Mouse (Mus musculus): Measurements from ENCODE around the gene Tk2. TPM values are rescaled to one million over a fixed set of nuclear protein-coding genes. Genes with fewer than 3 reads are reported as not detected.
"Not testable (repeated sequence)": the region's sequence is repeated elsewhere in the genome, so short reads cannot be mapped to it uniquely, and the experiment has no call there.

Gene Tk2
- 41.9 and 49.5 TPM in 2 replicates for total RNA-seq (2021)
- long read RNA-seq, experiment 1, transcript Tk2-202 (9 exons, 2,312 nt), result minor isoform, 35 of 186 reads
- long read RNA-seq, experiment 1, transcript Tk2-201 (10 exons, 2,406 nt), result major isoform, 67 of 186 reads
- long read RNA-seq, experiment 1, partial matches to known transcripts, result 2 of 186 reads
- long read RNA-seq, experiment 1, other reads (novel, unspliced or antisense), result 79 of 186 reads
- long read RNA-seq, experiment 2, transcript Tk2-201 (10 exons, 2,406 nt), result major isoform, 28 of 136 reads
- long read RNA-seq, experiment 2, transcript Tk2-202 (9 exons, 2,312 nt), result major isoform, 28 of 136 reads
- long read RNA-seq, experiment 2, partial matches to known transcripts, result 4 of 136 reads
- long read RNA-seq, experiment 2, other reads (novel, unspliced or antisense), result 75 of 136 reads

DNA sequence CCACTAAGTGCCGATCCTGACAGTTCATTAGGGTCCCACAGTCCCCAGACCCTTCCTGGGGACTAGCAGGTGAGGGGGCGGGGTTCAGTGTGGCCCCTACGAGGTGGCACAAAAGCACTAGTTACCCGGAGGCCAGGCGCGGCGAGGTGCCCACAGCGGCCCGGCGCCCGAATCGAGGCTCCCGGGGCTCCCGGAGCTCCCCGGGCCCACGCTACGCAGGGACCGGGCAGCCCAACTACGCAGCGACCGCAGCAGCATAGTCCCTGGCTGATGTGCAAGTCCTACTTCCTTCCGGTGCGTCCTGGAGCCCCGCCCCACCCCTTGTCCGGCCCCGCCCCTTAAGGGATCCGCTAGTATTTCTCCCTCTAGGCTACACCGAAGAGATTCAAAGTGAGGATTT, at the start of gene Tk2:
Gene Tk2 (minus strand): TSS at position 283 of the 400 bp plus-strand sequence.
- DNase-seq, result peak; percentile 91

DNA sequence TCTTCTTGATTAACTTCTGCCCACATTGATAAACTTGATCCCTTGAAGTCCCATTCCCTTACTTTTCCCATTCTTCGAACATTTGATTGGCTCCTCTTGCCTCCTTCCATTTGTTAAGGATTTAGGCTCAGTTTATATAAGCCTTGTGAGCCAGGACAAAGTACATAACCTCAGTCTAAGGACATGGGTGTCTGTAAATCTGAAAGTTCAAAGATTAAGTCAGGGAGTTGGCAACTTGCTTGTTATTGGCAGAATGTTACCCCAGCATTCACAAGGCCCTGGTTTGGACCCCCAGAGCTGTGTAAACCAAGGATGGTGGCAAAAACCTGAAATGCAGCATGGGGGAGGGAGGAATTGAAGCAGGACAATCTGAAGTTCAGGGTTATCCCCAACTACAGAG, 46.0 kb upstream of the Tk2 start:
- DNase-seq, result no peak

DNA sequence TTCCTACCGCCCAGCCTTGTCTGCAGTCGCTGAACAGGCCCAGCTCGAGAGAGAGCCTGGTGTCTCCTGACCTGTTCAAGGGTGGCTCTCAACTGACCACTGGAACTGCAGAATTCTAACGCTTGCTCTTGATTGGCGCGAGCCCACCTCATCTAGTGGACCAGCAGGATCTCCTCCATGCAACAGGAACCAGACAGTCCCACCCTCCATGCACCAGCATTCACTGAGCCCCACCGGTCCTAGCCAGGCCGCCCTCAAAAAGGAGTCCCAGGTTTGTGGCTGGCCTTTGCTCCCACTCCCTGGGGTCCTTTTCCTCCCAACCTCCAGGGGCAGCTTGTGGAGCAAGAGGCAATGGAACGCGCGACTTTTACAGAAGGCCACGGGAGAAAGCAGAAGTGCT, 44.7 kb upstream of the Tk2 start, which contains the start of gene Cmtm2a:
Gene Cmtm2a (minus strand): TSS at position 101 of the 400 bp plus-strand sequence.
- peak; percentile 24 for DNase-seq

DNA sequence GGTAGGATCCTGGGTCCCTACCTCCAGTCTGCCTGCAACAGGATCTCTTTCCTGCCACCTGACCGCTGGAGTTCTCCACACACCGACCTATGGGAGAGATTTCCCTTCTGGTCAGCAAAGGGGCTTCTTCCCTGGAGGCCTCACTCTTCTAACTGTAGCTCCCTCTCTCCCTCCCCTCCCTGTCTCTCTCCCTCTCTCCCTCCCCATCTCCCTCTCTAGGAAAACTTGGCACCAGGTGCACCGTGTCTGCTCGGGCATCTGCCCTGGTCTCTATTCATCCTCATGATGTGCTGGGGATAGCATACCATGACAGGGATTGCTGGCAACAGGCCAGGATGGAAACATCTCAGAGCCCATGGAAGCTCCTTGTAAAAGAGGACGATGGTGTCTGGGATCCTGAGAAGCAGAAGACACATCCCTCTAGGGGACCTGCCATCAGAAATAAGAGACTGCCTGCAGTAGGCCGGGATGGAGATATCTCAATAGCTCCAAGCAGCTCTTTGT, 20.6 kb upstream of the Tk2 start:
- DNase-seq, result no peak

GRCm38 (mm10) chr8:104268368-104268767, 20.0 kb upstream of the Tk2 start:
- no peak for DNase-seq

DNA sequence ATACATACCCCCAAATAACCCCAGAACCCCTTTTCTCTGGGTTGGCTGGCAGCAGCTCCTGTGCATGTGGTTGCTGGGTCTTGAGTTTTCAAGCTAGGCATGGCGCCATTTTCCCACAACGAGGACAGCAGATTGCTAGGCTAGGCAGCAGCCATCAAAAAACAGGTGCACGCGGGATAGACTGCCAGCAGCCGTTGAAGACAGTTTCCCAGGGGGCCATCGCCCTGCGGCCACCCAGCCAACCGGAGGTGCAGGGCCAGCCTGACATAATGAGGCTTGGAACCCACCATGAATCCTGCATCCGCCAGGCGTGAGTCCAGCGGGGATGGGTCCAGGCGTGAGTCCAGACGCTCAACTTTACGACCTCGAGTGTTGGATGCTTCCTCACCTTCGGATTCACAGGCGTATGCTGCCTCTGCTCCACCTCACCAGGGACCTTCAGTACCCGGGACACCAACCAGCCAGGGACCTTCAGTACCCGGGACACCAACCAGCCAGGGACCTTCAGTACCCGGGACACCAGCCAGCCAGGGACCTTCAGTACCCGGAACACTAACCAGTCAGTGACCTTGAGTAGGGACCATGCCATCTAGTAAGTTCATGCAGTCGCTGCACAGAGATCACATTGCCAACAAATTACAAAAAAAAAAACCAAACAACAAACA, 16.0 kb upstream of the Tk2 start:
- DNase-seq, result peak; percentile 40

GRCm38 (mm10) chr8:104261802-104262201, 13.4 kb upstream of the Tk2 start:
- DNase-seq, result not testable (repeated sequence)

- peak; percentile 60 for DNase-seq
Measured at GRCm38 (mm10) chr8:104253016-104253415, 4.7 kb upstream of the Tk2 start.

DNA sequence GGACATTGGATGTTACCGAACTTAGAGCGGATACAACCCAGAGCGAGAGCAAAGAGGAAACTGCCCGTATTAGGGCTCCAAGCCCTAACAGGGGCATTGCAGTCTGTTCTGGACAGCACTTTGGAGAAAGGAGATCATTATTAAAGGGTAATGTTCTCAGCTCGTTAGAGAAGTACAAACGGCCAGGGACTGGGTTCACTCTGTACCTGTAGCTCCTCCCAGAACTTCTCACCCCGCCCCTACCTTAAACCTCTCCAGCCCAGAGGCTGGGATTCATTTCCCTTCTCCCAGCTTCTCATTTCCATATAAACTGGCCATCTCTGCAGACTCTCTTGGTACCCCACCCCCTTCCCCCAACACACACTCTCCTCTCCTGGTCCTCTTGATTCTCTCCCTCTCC, 3.1 kb upstream of the Tk2 start:
- no peak for DNase-seq

DNA sequence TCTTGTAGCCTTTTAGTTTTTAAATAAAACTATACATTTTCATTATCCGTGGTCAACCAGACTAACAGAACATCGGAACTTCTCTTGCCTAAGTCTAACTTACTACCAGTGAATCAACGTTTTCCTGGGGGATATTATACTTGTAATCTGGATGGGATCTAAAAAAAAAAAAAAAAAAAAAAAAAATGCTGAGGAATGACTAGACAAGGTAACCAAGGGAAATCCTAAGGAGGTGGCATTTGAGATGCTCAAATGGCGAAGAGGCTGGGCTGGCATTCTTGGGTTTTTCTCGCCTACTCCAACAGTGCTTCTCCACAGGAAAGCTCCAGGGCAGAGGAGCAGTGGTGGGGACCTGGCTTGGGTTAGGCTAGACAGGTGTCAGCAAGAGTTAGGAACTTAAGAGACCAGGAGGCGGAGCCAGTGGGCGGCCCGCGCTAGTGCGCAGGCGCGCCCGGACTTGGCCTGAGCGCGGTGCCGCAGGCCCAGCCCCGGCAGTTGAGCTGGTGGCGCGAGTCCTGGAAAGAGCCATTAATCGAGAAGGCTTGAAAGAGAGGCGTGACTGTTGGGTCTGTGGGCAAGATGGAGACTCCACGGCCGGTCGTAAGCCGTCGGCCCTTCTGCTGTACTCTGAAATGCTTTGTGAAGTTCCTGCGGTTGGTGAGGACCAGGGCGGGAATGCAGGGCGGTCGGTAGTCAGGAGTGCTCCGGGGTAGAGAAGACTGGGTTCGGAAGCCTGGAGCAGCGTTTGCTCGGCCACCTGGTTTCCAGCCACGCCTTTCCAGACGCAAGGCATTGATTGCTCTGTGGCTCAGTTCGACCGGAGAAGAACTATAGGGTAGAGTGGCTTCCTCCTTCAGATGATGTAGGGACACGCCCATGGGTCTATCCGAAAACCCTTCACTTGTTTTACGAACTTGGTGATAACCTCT, 2.3 kb upstream of the Tk2 start, which contains the start of gene Cklf:
Gene Cklf (plus strand): TSS at position 423 of the 929 bp plus-strand sequence.
- DNase-seq, result peak; percentile 92

- DNase-seq, result no peak
Measured at GRCm38 (mm10) chr8:104249442-104249996, 1.2 kb upstream of the Tk2 start.

GRCm38 (mm10) chr8:104247908-104248275, 466 bp downstream of the Tk2 start:
- peak; percentile 32 for DNase-seq

DNA sequence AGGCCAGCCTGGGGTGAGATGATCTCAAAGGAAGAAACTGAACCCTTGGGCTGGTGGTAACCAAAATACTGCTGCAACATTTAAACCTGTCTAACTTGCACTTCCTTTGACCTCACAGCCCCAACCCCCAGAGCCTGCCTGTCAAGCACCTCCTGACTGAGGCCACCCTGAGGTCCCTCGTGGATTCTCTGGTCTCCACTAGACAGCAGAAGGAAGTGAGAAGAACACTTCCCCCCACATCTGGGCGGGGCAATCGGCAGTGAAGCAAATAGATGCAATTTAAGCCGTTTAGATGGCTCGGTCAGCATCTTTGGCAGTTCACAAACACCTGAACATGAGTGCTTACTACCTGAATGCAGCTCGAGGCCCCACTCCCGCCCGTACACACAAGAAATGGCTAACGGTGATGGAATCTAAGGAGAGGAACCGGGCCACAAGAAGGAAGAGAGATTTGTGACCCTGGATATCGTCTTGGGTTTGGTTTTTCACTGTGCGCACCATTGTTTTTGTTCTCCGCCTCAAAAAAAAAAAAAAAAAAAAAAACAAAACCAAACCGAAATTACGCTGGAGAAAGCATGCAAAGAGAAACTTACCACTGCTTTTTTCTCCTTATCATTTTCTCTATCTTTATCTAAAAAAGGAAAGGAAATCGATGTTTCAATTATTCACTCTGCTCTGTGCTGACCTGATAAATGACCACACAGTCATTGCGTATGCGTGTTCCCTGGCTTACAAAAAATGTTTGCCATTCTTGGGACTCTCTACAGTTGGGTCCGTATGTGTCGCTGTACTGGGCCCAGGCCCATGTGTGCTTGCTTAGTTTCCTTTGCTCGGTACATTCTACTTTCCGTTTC, 1.1 kb downstream of the Tk2 start:
- DNase-seq, result peak; percentile 54

GRCm38 (mm10) chr8:104246621-104247020, 1.7 kb downstream of the Tk2 start:
- no peak for DNase-seq

- DNase-seq, result no peak
Measured at GRCm38 (mm10) chr8:104242038-104242644, 6.2 kb downstream of the Tk2 start.

- DNase-seq, result no peak
Measured at GRCm38 (mm10) chr8:104239418-104239861, 8.9 kb downstream of the Tk2 start.

DNA sequence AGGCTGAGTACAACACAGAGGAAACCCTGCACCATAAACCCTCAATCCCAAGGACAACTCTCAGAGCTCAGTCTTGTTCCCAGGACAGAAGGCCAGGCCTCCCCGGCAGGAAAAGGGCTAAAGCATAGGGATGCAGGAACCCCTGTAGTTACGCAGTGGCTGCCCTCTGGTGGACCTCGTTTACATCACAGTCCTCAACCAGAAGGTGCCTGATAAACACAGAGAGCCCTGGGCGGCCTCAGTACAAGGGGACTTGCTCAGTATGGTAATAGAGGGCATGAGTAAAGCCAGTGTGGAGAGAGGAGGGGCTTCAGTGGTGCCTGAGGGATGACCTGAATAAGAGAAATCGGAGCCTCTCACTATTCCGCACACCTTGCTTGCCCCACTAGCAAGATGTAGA, 13.8 kb downstream of the Tk2 start:
- DNase-seq, result peak; percentile 54

GRCm38 (mm10) chr8:104232919-104233318, 15.4 kb downstream of the Tk2 start:
- no peak for DNase-seq

DNA sequence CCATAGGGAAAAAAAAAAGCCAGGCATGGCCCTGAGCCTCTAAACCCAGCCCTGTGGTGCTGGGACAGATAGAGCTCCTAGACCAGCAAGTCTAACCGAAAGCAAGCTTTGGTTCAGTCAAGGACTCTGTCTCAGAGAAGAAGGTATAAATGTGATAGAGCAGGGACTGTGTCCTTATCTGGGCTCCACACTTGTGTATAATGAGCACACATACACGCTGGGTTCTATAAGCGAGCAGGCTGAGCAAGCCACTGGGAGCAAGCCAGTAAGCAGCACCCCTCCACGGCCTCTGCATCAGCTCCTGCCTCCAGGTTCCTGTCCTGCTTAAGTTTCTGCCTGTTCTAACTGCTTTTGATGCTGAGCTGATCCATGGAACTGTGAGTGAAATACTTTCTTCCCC, 16.3 kb downstream of the Tk2 start:
- DNase-seq, result no peak

DNA sequence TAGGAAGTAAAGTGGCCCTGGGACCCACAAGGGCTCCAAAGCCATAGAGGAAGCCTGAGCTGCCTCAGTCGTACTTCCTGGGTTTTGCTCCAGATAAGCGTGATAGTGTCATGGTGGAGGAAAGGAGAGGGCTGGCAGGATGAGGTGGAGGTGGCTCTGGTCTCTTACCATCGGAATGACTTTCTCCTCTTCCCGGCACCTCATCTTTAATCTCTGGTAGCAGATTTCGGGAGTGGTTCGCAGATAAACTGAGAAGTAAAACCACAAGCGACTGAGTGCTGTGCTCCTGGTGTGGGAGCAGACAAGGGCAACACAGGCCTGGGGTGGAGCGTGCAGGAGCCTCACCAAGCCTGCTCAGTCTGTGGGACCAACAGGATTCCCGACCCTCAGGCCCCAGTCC, 18.0 kb downstream of the Tk2 start:
- DNase-seq, result peak; percentile 2

Data from adrenal gland, postnatal 14 days (tissue).